Mouse (Mus musculus): ENCODE measurements around the gene Arxes2. TPM values are rescaled to one million over a fixed set of nuclear protein-coding genes. Genes with fewer than 3 reads are reported as not detected.
"Not testable (repeated sequence)": the region's sequence is repeated elsewhere in the genome, so short reads cannot be mapped to it uniquely, and the experiment has no call there.

The Arxes2 gene
- polyA plus RNA-seq (2012; rRNA removed), result 84.8 and 88.5 TPM in 2 replicates

- not testable (repeated sequence) for DNase-seq (ENCODE audit: extremely low spot score in 1 of 2, low spot score in 1 of 2)
These were observed at the start of gene Arxes2 for GRCm38 (mm10) chrX:135993664-135994119. Arxes2 (plus strand) TSS chrX:135993824.

- DNase-seq (ENCODE audit: extremely low spot score in 1 of 2, low spot score in 1 of 2), result no peak
These were observed 44.8 kb upstream of the Arxes2 start for GRCm38 (mm10) chrX:135948699-135949437.

- no peak for DNase-seq (ENCODE audit: extremely low spot score in 1 of 2, low spot score in 1 of 2)
These were observed 36.5 kb upstream of the Arxes2 start for GRCm38 (mm10) chrX:135956988-135957690.

GRCm38 (mm10) chrX:135957691-135958081 lies 35.9 kb upstream of the Arxes2 start:
- no peak for DNase-seq (ENCODE audit: extremely low spot score in 1 of 2, low spot score in 1 of 2)

DNA sequence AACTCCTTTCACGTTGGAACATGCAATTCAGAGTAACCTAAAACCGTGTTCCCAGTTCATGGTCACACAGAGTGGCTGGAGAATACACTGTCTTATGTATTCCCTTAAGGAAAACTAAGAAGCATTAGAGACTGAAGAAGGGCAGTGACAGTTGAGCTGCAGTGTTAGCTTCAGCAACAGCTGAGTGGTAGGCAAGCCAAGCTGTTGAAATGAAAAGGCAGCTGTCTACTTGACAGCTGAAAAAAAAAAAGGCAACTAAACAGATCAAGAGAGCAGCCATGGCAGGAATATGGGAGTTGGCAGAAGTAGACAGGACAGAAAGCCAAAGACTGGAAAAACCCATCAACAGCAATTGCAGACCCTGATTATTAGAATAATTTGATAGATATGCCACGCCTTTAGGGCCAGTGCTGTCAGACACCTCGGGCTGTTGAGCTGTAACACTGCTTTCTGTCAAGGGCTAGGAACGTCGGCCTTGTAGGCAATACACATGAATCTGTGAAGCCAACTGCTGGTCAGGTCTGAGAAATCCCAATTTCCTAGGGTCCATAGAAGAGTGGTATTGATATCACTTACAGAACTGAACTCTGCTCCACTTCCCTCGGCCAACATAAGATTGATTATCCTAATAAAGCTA lies 34.9 kb upstream of the Arxes2 start:
- DNase-seq (ENCODE audit: extremely low spot score in 1 of 2, low spot score in 1 of 2), result no peak

DNA sequence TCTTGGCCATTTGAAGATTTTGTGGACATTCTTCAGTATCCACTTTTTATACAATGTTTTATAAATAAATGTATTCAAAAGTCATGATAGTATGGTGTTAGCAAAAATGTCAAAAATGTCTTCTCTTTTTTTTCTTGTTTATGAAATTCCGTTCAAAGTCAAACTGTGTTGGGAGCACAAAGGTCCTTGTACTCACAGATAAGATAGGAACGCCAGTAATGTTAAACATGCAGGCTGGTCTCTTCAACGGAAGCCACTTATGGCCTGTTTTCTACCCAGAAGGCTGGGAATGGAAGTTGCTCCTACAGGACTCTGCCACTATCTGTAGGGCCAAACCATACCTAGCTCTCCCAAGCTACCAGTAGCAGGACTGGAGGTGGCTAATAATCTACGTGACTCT lies 34.1 kb upstream of the Arxes2 start:
- no peak for DNase-seq (ENCODE audit: extremely low spot score in 1 of 2, low spot score in 1 of 2)

DNA sequence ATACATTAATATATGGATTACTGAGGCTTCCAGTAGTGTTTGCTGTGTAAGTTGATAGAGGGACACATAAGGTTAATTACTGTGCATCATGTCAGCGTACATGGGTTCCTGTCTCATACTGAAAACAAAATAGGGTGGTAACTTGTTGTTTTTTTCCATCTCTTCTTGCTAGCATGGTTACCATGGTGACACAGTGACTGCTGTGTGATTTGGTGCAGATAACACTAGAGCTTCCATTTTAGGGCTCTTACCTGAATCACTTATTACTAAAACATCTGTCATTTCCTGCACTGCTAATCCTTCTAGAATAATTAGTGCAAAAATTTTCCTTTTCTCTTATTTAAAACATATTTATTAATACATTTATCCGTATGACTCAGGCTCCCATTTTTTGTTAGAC lies 31.3 kb upstream of the Arxes2 start:
- no peak for DNase-seq (ENCODE audit: extremely low spot score in 1 of 2, low spot score in 1 of 2)

GRCm38 (mm10) chrX:135963130-135963529 lies 30.5 kb upstream of the Arxes2 start:
- no peak for DNase-seq (ENCODE audit: extremely low spot score in 1 of 2, low spot score in 1 of 2)

DNA sequence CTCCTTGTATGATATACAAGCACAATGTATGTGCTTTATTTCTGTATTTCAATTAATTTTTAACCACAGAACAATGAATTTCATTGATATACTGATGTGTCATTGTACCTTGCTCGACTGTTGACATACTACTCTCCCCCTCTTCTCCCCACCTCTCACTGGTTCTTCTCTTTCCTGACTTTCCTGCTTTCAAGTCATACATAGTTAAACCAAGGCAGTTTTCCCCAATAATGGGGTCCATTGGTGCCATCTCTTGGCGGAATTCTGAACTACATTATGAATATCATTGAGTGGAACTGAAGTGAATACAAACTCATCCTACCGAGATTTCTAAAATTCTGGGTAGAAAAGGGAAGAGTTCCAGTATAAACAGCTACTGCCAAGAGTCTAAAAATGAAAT lies 30.0 kb upstream of the Arxes2 start:
- DNase-seq (ENCODE audit: extremely low spot score in 1 of 2, low spot score in 1 of 2), result peak; percentile 26 to 92

DNA sequence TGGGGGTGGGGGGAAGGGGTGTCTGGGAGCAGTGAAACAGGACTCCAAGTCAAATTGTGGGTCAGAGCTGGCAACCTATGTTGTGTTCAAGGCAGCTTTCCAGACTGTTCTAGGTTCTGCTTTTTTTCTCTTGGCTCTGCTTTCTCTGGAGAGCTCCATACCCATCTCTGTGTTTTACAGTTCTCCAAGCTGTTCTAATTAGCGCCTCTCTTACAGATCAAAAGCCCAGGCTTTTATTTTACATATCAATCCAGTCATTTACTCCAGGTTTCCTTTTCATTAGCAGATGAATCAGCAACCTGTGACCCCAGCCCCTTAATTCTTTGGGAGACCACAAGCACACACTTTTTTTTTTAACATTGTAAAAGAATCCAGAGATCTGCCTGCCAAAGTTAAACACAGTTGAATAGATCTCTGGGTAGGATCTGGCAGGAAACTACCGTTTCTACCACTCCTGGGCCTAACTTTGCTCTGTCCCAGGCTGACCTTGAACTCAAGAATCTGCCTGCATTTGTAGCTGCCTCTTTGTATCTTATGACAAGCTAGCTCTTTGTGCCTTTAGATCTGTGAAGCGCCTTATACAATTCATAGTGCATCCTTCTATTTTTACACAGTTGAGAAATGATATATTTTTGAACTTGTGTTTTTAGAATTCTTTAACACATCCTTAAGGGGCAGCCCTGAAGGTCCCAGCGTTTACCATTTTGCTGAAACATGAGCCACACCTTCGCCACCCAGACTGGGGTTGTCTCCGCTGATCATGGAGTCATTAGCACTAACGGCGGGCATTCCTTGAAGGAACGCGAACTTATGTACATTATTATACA lies 19.8 kb upstream of the Arxes2 start:
- no peak for DNase-seq (ENCODE audit: extremely low spot score in 1 of 2, low spot score in 1 of 2)

GRCm38 (mm10) chrX:135974424-135975225 lies 19.0 kb upstream of the Arxes2 start:
- no peak for DNase-seq (ENCODE audit: extremely low spot score in 1 of 2, low spot score in 1 of 2)

- peak; percentile 69 to 96 for DNase-seq (ENCODE audit: extremely low spot score in 1 of 2, low spot score in 1 of 2)
These were observed 18.4 kb upstream of the Arxes2 start for GRCm38 (mm10) chrX:135975226-135975552.

GRCm38 (mm10) chrX:135984539-135985260 lies 8.9 kb upstream of the Arxes2 start:
- DNase-seq (ENCODE audit: extremely low spot score in 1 of 2, low spot score in 1 of 2), result peak; percentile 17 to 46

DNA sequence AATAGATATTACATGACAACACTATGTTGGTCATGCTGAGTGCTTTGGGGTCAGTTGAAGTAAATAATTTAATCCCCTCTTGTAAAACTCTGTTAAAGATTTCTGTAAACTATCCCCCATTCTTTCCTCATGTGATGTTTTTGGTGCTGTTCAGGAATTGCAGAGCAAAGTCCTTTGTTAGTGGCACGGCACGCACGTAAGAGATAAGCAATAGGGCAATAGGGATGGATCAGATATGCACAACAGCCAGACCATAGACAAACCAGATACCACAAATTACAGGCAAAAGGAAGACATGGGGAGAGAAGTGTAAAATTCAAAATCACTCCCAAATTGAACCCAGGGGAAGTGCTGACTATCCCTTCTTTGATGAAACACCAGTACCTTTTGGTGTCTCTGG lies 7.4 kb upstream of the Arxes2 start:
- DNase-seq (ENCODE audit: extremely low spot score in 1 of 2, low spot score in 1 of 2), result no peak

GRCm38 (mm10) chrX:135990661-135991060 lies 3.0 kb upstream of the Arxes2 start:
- no peak for DNase-seq (ENCODE audit: extremely low spot score in 1 of 2, low spot score in 1 of 2)

DNA sequence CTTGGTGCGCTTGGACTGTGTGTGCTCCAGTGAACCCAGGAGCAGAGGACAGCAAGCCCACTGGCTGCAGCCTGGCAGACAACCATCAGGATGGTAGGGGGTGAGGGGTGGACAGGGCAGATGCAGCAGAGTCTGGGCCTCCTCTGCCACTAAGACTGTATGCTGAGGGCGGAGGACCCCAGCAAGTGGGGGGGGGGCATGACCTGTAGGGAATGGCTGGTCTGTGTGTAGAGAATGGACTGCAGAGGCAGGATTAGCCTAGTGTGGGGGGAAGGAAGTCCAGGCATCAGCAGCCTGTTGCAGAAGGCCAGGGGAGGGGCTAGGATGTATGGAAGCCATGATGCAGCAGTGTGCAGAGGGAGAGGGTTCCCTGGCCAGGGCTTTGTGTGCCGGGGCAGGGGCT lies 431 bp upstream of the Arxes2 start:
- DNase-seq (ENCODE audit: extremely low spot score in 1 of 2, low spot score in 1 of 2), result not testable (repeated sequence)

GRCm38 (mm10) chrX:136007199-136007843 lies 13.7 kb downstream of the Arxes2 start:
- DNase-seq (ENCODE audit: extremely low spot score in 1 of 2, low spot score in 1 of 2), result no peak

DNA sequence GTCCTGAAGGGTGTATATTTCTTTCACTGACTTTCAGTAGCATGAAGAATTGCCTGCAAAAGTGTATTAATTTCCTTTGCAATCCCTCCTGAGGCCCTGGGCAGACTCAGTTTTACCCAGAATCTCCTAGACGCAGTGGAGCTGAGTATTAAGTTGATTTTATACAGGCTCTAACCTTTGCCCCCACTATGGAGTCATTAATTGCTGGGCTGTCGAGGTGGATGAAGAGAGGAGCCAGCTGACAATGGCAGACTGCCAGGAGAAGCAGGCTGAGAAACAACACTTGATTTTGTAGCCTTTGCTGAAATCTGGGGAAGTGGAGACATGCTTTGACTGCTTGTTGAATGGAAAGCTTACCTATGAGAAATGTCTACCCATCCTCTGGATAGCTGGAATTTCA lies 20.8 kb downstream of the Arxes2 start:
- DNase-seq (ENCODE audit: extremely low spot score in 1 of 2, low spot score in 1 of 2), result no peak

- DNase-seq (ENCODE audit: extremely low spot score in 1 of 2, low spot score in 1 of 2), result peak in 1 of 2 experiments; percentile 4
These were observed 36.7 kb downstream of the Arxes2 start for GRCm38 (mm10) chrX:136030331-136030730.
